16 mouse cellular contexts compared by ENCODE assay signal in genomic region chr6:48861616-48862280, GRCm38 (mm10). TPM values are rescaled to one million over a fixed set of nuclear protein-coding genes. Genes with fewer than 3 reads are reported as not detected.
DNase-seq lines count a peak whose midpoint lies in the region; ATAC-seq lines count a peak whose summit lies in the region.
"Had no signal": no experiment of that assay in that cellular context is flagged by ENCODE, and none has a peak within 500 bp of the region (broad histone marks: within the 10 kb centered on the region; RNA-seq: fewer than 3 reads in every experiment).

No protein-coding gene starts in this region.

- intact Hi-C loops in heart, postnatal 10 days (cut with DNase I) = no loop called here

- no peak overlapping the region for H3K4me3 ChIP-seq in heart, embryonic 10.5 days
- H3K4me3 ChIP-seq in limb, embryonic 13.5 days = no peak overlapping the region
- no peak overlapping the region for H3K4me3 ChIP-seq in forebrain, embryonic 14.5 days (ENCODE audit: low read depth, low read length)
- H3K4me3 ChIP-seq in midbrain, embryonic 10.5 days = no peak overlapping the region
- H3K4me3 ChIP-seq: embryonic facial prominence, embryonic 13.5 days; forebrain, embryonic 12.5 days had no signal

- H3K9me3 ChIP-seq in heart, embryonic 10.5 days = no peaks in the 10 kb centered on the region
- no peaks in the 10 kb centered on the region for H3K9me3 ChIP-seq in limb, embryonic 13.5 days
- no peaks in the 10 kb centered on the region for H3K9me3 ChIP-seq in forebrain, embryonic 14.5 days (replicated peaks; ENCODE audit: control insufficient read depth, low read length)
- no peaks in the 10 kb centered on the region for H3K9me3 ChIP-seq in midbrain, embryonic 10.5 days (replicated peaks)
- H3K9me3 ChIP-seq: embryonic facial prominence, embryonic 13.5 days; forebrain, embryonic 12.5 days had no signal

- no peak overlapping the region for H3K9ac ChIP-seq in limb, embryonic 13.5 days
- H3K9ac ChIP-seq in forebrain, embryonic 14.5 days (ENCODE audit: low read length) = no peak overlapping the region
- H3K9ac ChIP-seq: embryonic facial prominence, embryonic 13.5 days; forebrain, embryonic 12.5 days had no signal

- no peak overlapping the region for H3K4me2 ChIP-seq in limb, embryonic 13.5 days (replicated peaks)
- H3K4me2 ChIP-seq in forebrain, embryonic 14.5 days (ENCODE audit: low read length) = no peak overlapping the region
- H3K4me2 ChIP-seq: embryonic facial prominence, embryonic 13.5 days; forebrain, embryonic 12.5 days had no signal

- DNase-seq in heart, embryonic 10.5 days (ENCODE audit: low spot score) = peak; percentile 54
- DNase-seq in heart, postnatal 10 days = no peak
- DNase-seq in testis, postnatal 10 days (ENCODE audit: low spot score) = peak; percentile 26
- no peak for DNase-seq in testis, postnatal 14 days (ENCODE audit: low spot score)
- no peak for DNase-seq in forebrain, embryonic 14.5 days (ENCODE audit: low spot score)
- DNase-seq in midbrain, embryonic 10.5 days (ENCODE audit: low spot score) = no peak
- DNase-seq: cerebellum, adult 2 months; gastrocnemius, postnatal 14 days; heart, postnatal 36 days; thymus, postnatal 14 days had no signal

- ATAC-seq in limb, embryonic 13.5 days (ENCODE audit: low FRiP score, low read depth) = peak; percentile 60; the same call in 1 of the 2 replicates
- ATAC-seq in activated CD4-positive, CD25-positive, alpha-beta regulatory T cell, adult 4 months = no peak
- ATAC-seq in forebrain, embryonic 14.5 days = no peak

- peaks cover 10% of the 10 kb centered on the region for H3K4me1 ChIP-seq in heart, embryonic 10.5 days
- H3K4me1 ChIP-seq in limb, embryonic 13.5 days = 0 out of 2 replicates have a peak, but pooled peaks cover 9% of the 10 kb centered on the region
- no peaks in the 10 kb centered on the region; the same call in 1 of the 2 replicates for H3K4me1 ChIP-seq in forebrain, embryonic 14.5 days (ENCODE audit: control insufficient read depth, insufficient read depth, low read length)
- peaks cover 32% of the 10 kb centered on the region for H3K4me1 ChIP-seq in midbrain, embryonic 10.5 days

- 0 out of 2 replicates have a peak overlapping the region, but pooled peaks have one; percentile 16 for H3K27ac ChIP-seq in heart, embryonic 10.5 days
- H3K27ac ChIP-seq in limb, embryonic 13.5 days = no peak overlapping the region
- H3K27ac ChIP-seq in forebrain, embryonic 14.5 days (ENCODE audit: low read depth, low read length) = no peak overlapping the region
- no peak overlapping the region for H3K27ac ChIP-seq in midbrain, embryonic 10.5 days (replicated peaks)
- H3K27ac ChIP-seq: embryonic facial prominence, embryonic 13.5 days; forebrain, embryonic 12.5 days had no signal

- no peaks in the 10 kb centered on the region for H3K36me3 ChIP-seq in heart, embryonic 10.5 days
- no peaks in the 10 kb centered on the region for H3K36me3 ChIP-seq in limb, embryonic 13.5 days
- H3K36me3 ChIP-seq in forebrain, embryonic 14.5 days (ENCODE audit: control insufficient read depth, insufficient read depth, low read length) = no peaks in the 10 kb centered on the region
- no peaks in the 10 kb centered on the region for H3K36me3 ChIP-seq in midbrain, embryonic 10.5 days
- H3K36me3 ChIP-seq: embryonic facial prominence, embryonic 13.5 days; forebrain, embryonic 12.5 days had no signal

- 74% methylated on average over 12 of the region's 12 CpGs for WGBS in heart, embryonic 10.5 days
- WGBS in limb, embryonic 13.5 days = 75% methylated on average over 12 of the region's 12 CpGs
- 67% methylated on average over 12 of the region's 12 CpGs for WGBS in forebrain, embryonic 14.5 days
- 85% methylated on average over 12 of the region's 12 CpGs for WGBS in midbrain, embryonic 10.5 days

- no peaks in the 10 kb centered on the region for H3K27me3 ChIP-seq in heart, embryonic 10.5 days (ENCODE audit: insufficient read depth, poor library complexity, severe bottlenecking)
- no peaks in the 10 kb centered on the region for H3K27me3 ChIP-seq in limb, embryonic 13.5 days
- H3K27me3 ChIP-seq in forebrain, embryonic 14.5 days (replicated peaks; ENCODE audit: control insufficient read depth, insufficient read depth, low read length) = peaks cover 11% of the 10 kb centered on the region
- H3K27me3 ChIP-seq in midbrain, embryonic 10.5 days (ENCODE audit: low read depth, poor library complexity, severe bottlenecking) = peaks cover 9% of the 10 kb centered on the region; the same call in 1 of the 2 replicates
- H3K27me3 ChIP-seq: embryonic facial prominence, embryonic 13.5 days had no signal

RNA-seq across cellular contexts. Expression of gene Aoc1, which starts 10.9 kb away (rescaled TPM):
- polyA plus RNA-seq in heart, embryonic 10.5 days (2016; fragmentation: Nextera tagmentation; extraction: Ambion mirVana) = not detected in 2 replicates
- not detected for total RNA-seq in heart, postnatal 10 days (2021)
- not detected in 2 replicates for polyA plus RNA-seq in limb, embryonic 13.5 days (2015; fragmentation: Nextera tagmentation; extraction: Ambion mirVana)
- polyA plus RNA-seq in activated CD4-positive, CD25-positive, alpha-beta regulatory T cell, adult 4 months (2017; shearing (Covaris generic)) = not detected
- not detected in 2 replicates for polyA plus RNA-seq in forebrain, embryonic 14.5 days (2014; fragmentation: Nextera tagmentation; extraction: Ambion mirVana)
- not detected in 2 replicates for polyA plus RNA-seq in midbrain, embryonic 10.5 days (2016; fragmentation: Nextera tagmentation; extraction: Ambion mirVana)
- total RNA-seq: gastrocnemius, postnatal 14 days; heart, postnatal 36 days; layer of hippocampus, postnatal 14 days had no signal
- polyA plus RNA-seq: embryonic facial prominence, embryonic 13.5 days; forebrain, embryonic 12.5 days; limb, embryonic 11.5 days had no signal

RNA-seq across cellular contexts. Expression of gene Tmem176b, which starts 20.5 kb away (rescaled TPM):
- polyA plus RNA-seq in heart, embryonic 10.5 days (2016; fragmentation: Nextera tagmentation; extraction: Ambion mirVana) = 150 and 178 TPM in 2 replicates
- total RNA-seq in heart, postnatal 10 days (2021) = 10 to 100 TPM; 72.1 to 81.8 TPM
- 224 and 226 TPM in 2 replicates for polyA plus RNA-seq in limb, embryonic 13.5 days (2015; fragmentation: Nextera tagmentation; extraction: Ambion mirVana)
- 10 to 100 TPM; 19.4 to 29.2 TPM for polyA plus RNA-seq in activated CD4-positive, CD25-positive, alpha-beta regulatory T cell, adult 4 months (2017; shearing (Covaris generic))
- polyA plus RNA-seq in forebrain, embryonic 14.5 days (2014; fragmentation: Nextera tagmentation; extraction: Ambion mirVana) = 108 and 131 TPM in 2 replicates
- 24.0 and 46.1 TPM in 2 replicates for polyA plus RNA-seq in midbrain, embryonic 10.5 days (2016; fragmentation: Nextera tagmentation; extraction: Ambion mirVana)

RNA-seq across cellular contexts. Expression of gene Tmem176a, which starts 21.0 kb away (rescaled TPM):
- 65.3 and 84.3 TPM in 2 replicates for polyA plus RNA-seq in heart, embryonic 10.5 days (2016; fragmentation: Nextera tagmentation; extraction: Ambion mirVana)
- total RNA-seq in heart, postnatal 10 days (2021) = 10 to 100 TPM; 22.4 to 27.5 TPM
- polyA plus RNA-seq in limb, embryonic 13.5 days (2015; fragmentation: Nextera tagmentation; extraction: Ambion mirVana) = 56.6 and 63.0 TPM in 2 replicates
- 10 to 100 TPM; 14.5 to 16.2 TPM for polyA plus RNA-seq in activated CD4-positive, CD25-positive, alpha-beta regulatory T cell, adult 4 months (2017; shearing (Covaris generic))
- 18.8 and 23.8 TPM in 2 replicates for polyA plus RNA-seq in forebrain, embryonic 14.5 days (2014; fragmentation: Nextera tagmentation; extraction: Ambion mirVana)
- polyA plus RNA-seq in midbrain, embryonic 10.5 days (2016; fragmentation: Nextera tagmentation; extraction: Ambion mirVana) = 10.9 and 14.4 TPM in 2 replicates

Comparison
In these comparisons a context has a peak if more than half of its experiments do, and no peak if none do; other contexts are left out.
1. DNase-seq: peak in heart, embryonic 10.5 days (single experiment) and testis, postnatal 10 days (single experiment); none in heart, postnatal 10 days (0 of 2), testis, postnatal 14 days (single experiment), forebrain, embryonic 14.5 days (single experiment) and midbrain, embryonic 10.5 days (single experiment).